Mouse (Mus musculus): ENCODE data around the gene 1700037H04Rik.

1700037H04Rik gene

GRCm38 (mm10) chr2:131125964-131126815, 33.7 kb downstream of the 1700037H04Rik start:
- peak; percentile 91 for DNase-seq

DNA sequence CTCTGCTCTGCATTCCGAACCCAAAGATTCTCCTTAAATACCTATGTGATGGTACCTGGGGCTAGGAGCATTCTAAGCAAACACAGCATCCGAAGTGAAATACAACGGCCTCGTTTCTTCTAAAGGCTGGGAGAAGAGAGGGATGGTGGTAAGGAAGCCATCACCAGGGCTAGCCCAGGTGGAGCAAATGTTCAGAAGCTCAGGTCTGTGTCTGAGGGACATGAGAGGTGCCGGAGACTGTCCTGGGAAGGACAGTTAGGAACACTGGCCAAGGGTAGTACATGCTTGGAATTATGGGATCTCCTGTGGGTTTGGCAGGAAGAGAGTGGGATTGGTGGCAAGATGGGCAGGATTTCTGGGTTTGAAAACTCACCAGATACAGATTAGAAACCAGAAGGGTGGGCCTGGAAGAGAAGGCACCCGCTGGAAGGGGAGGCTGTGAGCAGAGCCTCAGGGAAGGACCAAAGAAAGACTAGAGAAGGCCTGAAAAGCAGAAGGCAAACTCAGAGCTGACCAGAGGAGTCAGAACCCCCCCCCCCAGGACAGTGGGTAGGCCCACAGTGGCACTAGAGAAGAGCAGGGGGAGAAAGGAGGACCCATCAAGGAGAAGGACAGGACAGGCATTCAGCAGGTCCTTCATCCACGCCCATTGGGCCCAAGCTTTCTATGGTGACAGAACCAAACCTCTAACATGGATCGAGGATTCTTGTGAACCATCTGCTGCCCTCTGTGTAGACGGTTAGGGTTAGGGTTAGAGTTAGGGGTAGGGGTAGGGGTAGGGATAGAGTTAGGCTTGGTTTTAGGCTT, 34.5 kb downstream of the 1700037H04Rik start:
- DNase-seq = peak; percentile 87

DNA sequence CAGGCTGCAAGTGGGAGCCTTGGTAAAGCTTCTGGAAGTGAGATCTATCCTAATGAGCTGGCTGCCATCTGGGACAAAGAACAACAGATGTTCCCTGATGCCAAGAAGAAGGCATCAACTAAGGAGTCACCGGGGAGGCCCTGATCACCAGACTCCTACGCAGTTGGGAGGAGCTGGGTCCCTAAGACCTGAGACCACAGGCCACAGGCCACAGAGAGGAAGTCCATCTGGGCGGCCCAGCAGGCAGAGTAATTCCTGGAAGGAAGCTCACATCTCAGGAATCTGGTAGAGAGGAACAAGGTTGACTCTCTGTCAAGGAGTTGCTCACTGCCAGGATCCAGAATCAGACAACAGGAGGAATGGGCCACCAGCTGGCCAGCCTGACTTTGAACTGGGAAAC, 35.7 kb downstream of the 1700037H04Rik start:
- DNase-seq = peak; percentile 99

DNA sequence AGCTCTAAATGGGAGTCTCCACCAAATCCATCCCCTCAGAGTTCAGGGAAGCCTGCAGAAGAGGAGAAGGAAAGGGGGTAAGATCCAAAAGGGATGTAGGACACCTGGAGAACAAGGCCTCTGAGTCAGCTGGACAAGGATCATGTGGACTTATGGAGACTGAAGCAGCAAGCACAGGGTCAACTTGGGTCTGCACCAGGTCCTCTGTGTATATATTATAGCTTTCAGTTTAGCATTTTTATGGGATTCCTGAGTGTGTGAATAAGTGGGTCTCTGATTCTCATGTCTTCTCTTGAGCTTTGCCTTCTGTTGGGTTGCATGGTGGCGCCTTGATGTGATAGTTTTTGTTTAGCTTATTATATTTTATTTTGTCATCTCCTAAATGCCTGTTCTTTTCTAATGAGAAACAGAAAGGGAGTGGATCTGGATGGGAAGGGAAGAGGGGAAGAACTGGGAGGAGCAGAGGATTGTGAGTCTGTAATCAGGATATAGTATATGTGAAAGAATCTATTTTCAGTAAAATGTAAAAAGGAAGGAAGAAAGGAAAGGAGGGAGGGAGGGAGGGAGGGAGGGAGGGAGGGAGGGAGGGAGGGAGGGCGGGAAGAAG, 40.8 kb downstream of the 1700037H04Rik start:
- DNase-seq = peak; percentile 49

DNA sequence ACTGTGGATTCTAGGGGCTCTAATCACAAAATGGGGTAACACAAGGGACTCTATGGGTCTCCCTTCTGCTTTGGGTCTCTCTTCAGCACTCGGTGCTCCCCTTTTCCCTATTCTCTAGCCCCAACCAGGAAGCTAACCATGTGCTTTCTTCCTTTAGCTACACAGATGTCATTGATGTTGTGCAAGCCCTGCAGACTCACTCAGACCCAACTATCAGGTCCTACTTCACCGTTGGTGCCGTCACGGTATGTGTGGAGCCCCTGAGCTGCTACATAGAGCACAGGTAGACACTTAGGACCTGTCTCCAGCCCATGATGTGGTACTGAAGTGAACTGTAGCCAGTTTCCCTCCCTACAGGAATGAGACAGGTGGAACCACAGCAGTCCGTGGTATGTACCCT, 53.9 kb downstream of the 1700037H04Rik start:
- DNase-seq = peak; percentile 88

DNA sequence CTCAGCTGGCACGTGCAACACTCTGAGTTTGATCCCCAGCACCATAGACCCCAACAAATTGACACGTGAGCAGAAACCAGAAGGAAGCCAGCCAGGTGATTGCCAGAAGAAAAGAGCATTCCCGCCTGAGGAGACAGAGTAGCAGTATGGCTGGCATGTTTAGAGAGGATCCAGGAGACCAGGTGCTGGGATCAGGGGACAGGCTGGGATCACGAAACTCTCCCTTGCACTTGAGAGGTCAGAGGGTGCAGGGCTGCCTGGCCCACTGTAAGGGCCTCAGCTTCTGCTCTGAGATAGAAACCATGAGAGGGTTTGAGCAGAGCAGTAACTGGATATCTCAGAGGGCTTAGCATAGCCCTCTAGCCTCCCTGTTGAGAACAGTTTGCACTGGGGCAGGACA, 54.8 kb downstream of the 1700037H04Rik start:
- DNase-seq = peak; percentile 90

GRCm38 (mm10) chr2:131104021-131104420, 55.9 kb downstream of the 1700037H04Rik start:
- peak; percentile 94 for DNase-seq

- no peak for DNase-seq
Observed at GRCm38 (mm10) chr2:131101530-131101929, 58.4 kb downstream of the 1700037H04Rik start.

DNA sequence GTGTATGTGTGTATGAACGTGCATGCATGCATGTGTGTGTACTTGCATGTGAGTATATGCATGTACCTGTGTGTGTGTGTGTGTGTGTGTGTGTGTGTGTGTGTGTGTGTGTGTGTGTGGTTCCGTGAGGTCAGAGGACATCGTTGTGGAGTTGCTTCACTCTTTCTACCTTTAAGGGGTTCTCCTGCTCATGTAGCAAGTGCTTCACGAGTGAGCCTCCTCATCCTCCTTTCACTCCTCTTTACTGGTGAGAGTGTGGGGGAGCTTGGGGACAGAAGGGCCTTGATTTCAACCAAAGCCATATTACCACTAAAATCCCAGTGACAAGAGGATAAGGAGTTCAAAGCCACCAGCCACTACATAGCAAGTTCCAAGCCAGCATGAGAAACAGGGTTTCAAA, 62.8 kb downstream of the 1700037H04Rik start:
- DNase-seq = peak; percentile 64
